ENCODE assay signal across 19 mouse cellular contexts in the genomic region with DNA sequence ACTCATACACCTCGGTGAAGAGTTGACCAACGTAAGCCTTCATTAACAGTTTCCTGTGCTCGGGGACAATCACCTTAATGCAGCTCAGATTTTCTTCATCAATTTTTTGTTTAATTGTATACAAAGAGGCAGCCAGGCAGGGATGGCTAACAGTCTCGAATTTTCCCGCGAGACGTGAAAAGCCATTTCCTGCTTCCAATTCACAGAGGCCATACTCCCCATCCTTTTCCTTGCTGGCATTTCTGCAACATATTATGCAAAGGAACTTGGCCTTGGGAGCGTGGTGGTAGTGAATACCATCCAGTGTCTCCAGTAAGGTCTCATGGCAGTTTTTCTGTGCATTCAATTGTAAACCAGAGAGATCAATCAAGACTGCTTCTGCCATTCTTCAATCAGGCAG. TPM values are rescaled to one million over a fixed set of nuclear protein-coding genes. Genes with fewer than 3 reads are reported as not detected.
A peak's percentile ranks its signal among the peaks of the same experiment; 100 is the strongest.
DNase-seq lines count a peak whose midpoint lies in the region; ATAC-seq and TF ChIP-seq lines count a peak whose summit lies in the region.
"Had no signal": no experiment of that assay in that cellular context is flagged by ENCODE, and none has a peak within 500 bp of the region (broad histone marks: within the 10 kb centered on the region; RNA-seq: fewer than 3 reads in every experiment).

No protein-coding gene starts in this region.

- intact Hi-C loops in gastrocnemius, postnatal 14 days (cut with DNase I; ENCODE audit: low total_unique reads), result no loop called here

- TF ChIP-seq EP300 in CH12.LX (IDR thresholded peaks at IDR 0.05; ENCODE audit: low read length), result no peak
- TF ChIP-seq EP300 in liver, embryonic 14.5 days (IDR thresholded peaks at IDR 0.05; ENCODE audit: low read depth), result no peak

- in situ Hi-C loops in CH12.LX (cut with MboI; ENCODE audit: low pct_ligation_motif_present, low pct_unique_long_range_greater_than_20kb, low sequenced_read_pairs), result loop anchor here (5.0 kb wide), 1 partner anchor 107 kb away; no protein-coding TSS in a partner anchor

- peak overlapping the region; percentile 96 for H3K9ac ChIP-seq in CH12.LX (ENCODE audit: insufficient read depth, low read depth)
- no peak overlapping the region for H3K9ac ChIP-seq in liver, embryonic 14.5 days (replicated peaks)
- H3K9ac ChIP-seq: embryonic facial prominence, embryonic 13.5 days; forebrain, embryonic 12.5 days; forebrain, postnatal 0 days; heart, embryonic 15.5 days; hindbrain, embryonic 13.5 days had no signal

- no peak for TF ChIP-seq CTCF in CH12.LX (conservative IDR thresholded peaks at IDR 0.05 in 1 of 2, IDR thresholded peaks at IDR 0.05 in 1 of 2; ENCODE audit: low read depth in 2 of 2, low read length in 2 of 2)
- no peak for TF ChIP-seq CTCF in liver, embryonic 14.5 days (IDR thresholded peaks at IDR 0.05; ENCODE audit: low read depth)

- H3K4me2 ChIP-seq in CH12.LX (ENCODE audit: insufficient read depth, low read depth, poor library complexity, severe bottlenecking), result peak overlapping the region; percentile 98
- peak overlapping the region; percentile 6; the same call in 1 of the 2 replicates for H3K4me2 ChIP-seq in liver, embryonic 14.5 days (ENCODE audit: low read depth)
- H3K4me2 ChIP-seq: forebrain, embryonic 12.5 days; hindbrain, embryonic 13.5 days had no signal

- no peaks in the 10 kb centered on the region for H3K27me3 ChIP-seq in CH12.LX (replicated peaks)
- H3K27me3 ChIP-seq in liver, embryonic 14.5 days (ENCODE audit: control insufficient read depth, insufficient read depth, low read length), result no peaks in the 10 kb centered on the region
- H3K27me3 ChIP-seq: embryonic facial prominence, embryonic 13.5 days; heart, embryonic 15.5 days had no signal

- no peaks in the 10 kb centered on the region for H3K9me3 ChIP-seq in CH12.LX (replicated peaks; ENCODE audit: low read length)
- no peaks in the 10 kb centered on the region for H3K9me3 ChIP-seq in liver, embryonic 14.5 days (ENCODE audit: control insufficient read depth, low read length)
- H3K9me3 ChIP-seq: embryonic facial prominence, embryonic 13.5 days; forebrain, embryonic 12.5 days; heart, embryonic 15.5 days; hindbrain, embryonic 13.5 days had no signal

- H3K79me2 ChIP-seq in CH12.LX (replicated peaks; ENCODE audit: control insufficient read depth, extremely low read depth, insufficient read depth, poor library complexity, severe bottlenecking), result peaks cover 11% of the 10 kb centered on the region
- H3K79me2 ChIP-seq in macrophage (ENCODE audit: inconsistent target), result peaks cover 34% of the 10 kb centered on the region

- DNase-seq in A20 (ENCODE audit: low read depth, low spot score) (peak; percentile 71), CH12.LX (ENCODE audit: extremely low read depth) (peak; percentile 75)
- DNase-seq in liver, embryonic 14.5 days (ENCODE audit: low read depth in 3 of 3, low spot score in 3 of 3), result no peak
- no peak for DNase-seq in gastrocnemius, postnatal 14 days
- DNase-seq in ovary, postnatal 10 days (ENCODE audit: low spot score), result no peak
- no peak for DNase-seq in thymus, postnatal 0 days (ENCODE audit: low spot score)
- DNase-seq: cerebellum, adult 18-20 months; cerebellum, adult 9-11 months; cerebellum, postnatal 36 days; forebrain, postnatal 0 days; heart, postnatal 14 days had no signal

- 68% methylated on average over 8 of the region's 8 CpGs for WGBS in liver, embryonic 14.5 days (ENCODE audit: insufficient replicate concordance)
- WGBS in macrophage (ENCODE audit: missing documents), result 69% methylated on average over 8 of the region's 8 CpGs

- H3K36me3 ChIP-seq in CH12.LX (replicated peaks in 1 of 2; ENCODE audit: control insufficient read depth in 1 of 2, insufficient read depth in 1 of 2, low read length in 1 of 2) (peaks cover 18 to 27% of the 10 kb centered on the region in 2 experiments), macrophage (ENCODE audit: inconsistent target) (peaks cover 28% of the 10 kb centered on the region)
- no peaks in the 10 kb centered on the region for H3K36me3 ChIP-seq in liver, embryonic 14.5 days (replicated peaks; ENCODE audit: control insufficient read depth, insufficient read depth, low read depth)
- H3K36me3 ChIP-seq: embryonic facial prominence, embryonic 13.5 days; forebrain, embryonic 12.5 days; heart, embryonic 15.5 days; hindbrain, embryonic 13.5 days had no signal

- no peak for TF ChIP-seq RAD21 in CH12.LX (IDR thresholded peaks at IDR 0.05; ENCODE audit: low read depth, low read length)

- ATAC-seq in liver, embryonic 14.5 days (ENCODE audit: insufficient read depth), result no peak
- ATAC-seq: CD4-positive, CD25-positive, alpha-beta regulatory T cell, adult 4 months; forebrain, postnatal 0 days; hindbrain, postnatal 0 days had no signal

- dilution Hi-C loops in CH12.LX (cut with MboI; ENCODE audit: extremely low pct_ligation_motif_present, extremely low pct_unique_long_range_greater_than_20kb, low sequenced_read_pairs), result no loop called here

- TF ChIP-seq POLR2A in CH12.LX (IDR thresholded peaks at IDR 0.05; ENCODE audit: low read depth, low read length), result no peak

- H3K27ac ChIP-seq in CH12.LX (ENCODE audit: insufficient read depth, low read depth) (peak overlapping the region; percentile 79), macrophage (peak overlapping the region; percentile 82)
- H3K27ac ChIP-seq in liver, embryonic 14.5 days, result no peak overlapping the region
- H3K27ac ChIP-seq: embryonic facial prominence, embryonic 13.5 days; forebrain, embryonic 12.5 days; heart, embryonic 15.5 days; hindbrain, embryonic 13.5 days; hindbrain, postnatal 0 days had no signal

- peaks cover 10 to 43% of the 10 kb centered on the region in 2 experiments for H3K4me1 ChIP-seq in CH12.LX (ENCODE audit: control insufficient read depth in 1 of 2, insufficient read depth in 2 of 2)
- peaks cover 0 to 12% of the 10 kb centered on the region in 2 experiments; a peak in 3 of 4 replicates for H3K4me1 ChIP-seq in liver, embryonic 14.5 days (replicated peaks; ENCODE audit: control insufficient read depth in 2 of 2, insufficient read depth in 2 of 2, low read length in 1 of 2)
- H3K4me1 ChIP-seq: forebrain, embryonic 12.5 days had no signal

- H3K4me3 ChIP-seq in CH12.LX (replicated peaks in 1 of 3; ENCODE audit: low read depth in 2 of 3, low read length in 2 of 3, poor library complexity in 1 of 3) (peak overlapping the region; percentile 34 to 79 (median 79)), macrophage (ENCODE audit: inconsistent target) (peak overlapping the region; percentile 85; the same call in 1 of the 2 replicates)
- H3K4me3 ChIP-seq in liver, embryonic 14.5 days (ENCODE audit: insufficient read depth in 1 of 2, low read depth in 2 of 2, low read length in 2 of 2), result no peak overlapping the region
- H3K4me3 ChIP-seq: forebrain, embryonic 12.5 days; hindbrain, embryonic 13.5 days had no signal

TF ChIP-seq in CH12.LX, 34 proteins besides CTCF, POLR2A, EP300 and RAD21:
- peak; percentile 45; the same call in 1 of the 2 replicates for TF ChIP-seq ELF1 (IDR thresholded peaks at IDR 0.05; ENCODE audit: low read depth, low read length)
- TF ChIP-seq POLR2AphosphoS2 (IDR thresholded peaks at IDR 0.05; ENCODE audit: low read depth, low read length), result no peak
- no peak for TF ChIP-seq KAT2A (IDR thresholded peaks at IDR 0.05; ENCODE audit: insufficient replicate concordance, low read length)
- peak; percentile 89 for TF ChIP-seq CHD2 (IDR thresholded peaks at IDR 0.05; ENCODE audit: low read length)

RNA-seq across cellular contexts. Expression of a gene that starts 1.6 kb away (rescaled TPM):
- 4.7 and 5.0 TPM in 2 replicates for total RNA-seq in CH12.LX (2012; rRNA removed)
- total RNA-seq in CH12.LX (2014; rRNA removed), result 21.8 and 22.3 TPM in 2 replicates
- 11.4 and 11.6 TPM in 2 replicates for polyA plus RNA-seq in CH12.LX (2012; ENCODE audit: insufficient read length, low read depth)
- polyA plus RNA-seq in liver, embryonic 14.5 days (2012; rRNA removed), result 0.57 and 0.75 TPM in 2 replicates
- polyA plus RNA-seq in liver, embryonic 14.5 days (2014; fragmentation: Nextera tagmentation; extraction: Ambion mirVana), result 1.4 and 1.8 TPM in 2 replicates
- total RNA-seq in macrophage (2018; cell fraction: chromatin; rRNA removed), result 1 to 10 TPM in 24 of 26 experiments, under 1 TPM in 1, not detected in 1; 0.83 to 4.4 (median 2.4) TPM
- 1 to 10 TPM; 1.5 to 4.3 (median 2.5) TPM for total RNA-seq in macrophage (2018; cell fraction: cytosol; rRNA removed)
- 1 to 10 TPM in 22 of 26 experiments, under 1 TPM in 4; 0.63 to 7.0 (median 2.2) TPM for total RNA-seq in macrophage (2018; cell fraction: nucleus; rRNA removed)
- polyA plus RNA-seq in macrophage (2018), result 1.9 to 14.8 TPM (median 5.5 TPM) in 3 replicates
- under 1 TPM; 0.73 to 0.88 TPM for total RNA-seq in gastrocnemius, postnatal 14 days (2021)
- polyA plus RNA-seq in thymus, postnatal 0 days (2015; fragmentation: Nextera tagmentation; extraction: Ambion mirVana), result 4.9 and 5.1 TPM in 2 replicates
- total RNA-seq: MEL had no signal

RNA-seq across cellular contexts. Expression of a gene that starts 1.7 kb away (rescaled TPM):
- total RNA-seq in CH12.LX (2012; rRNA removed) (19.2 and 27.1 TPM in 2 replicates), CH12.LX (2014; rRNA removed) (39.5 and 45.2 TPM in 2 replicates)
- polyA plus RNA-seq in CH12.LX (2012; ENCODE audit: insufficient read length, low read depth) (42.3 and 42.7 TPM in 2 replicates), macrophage (2018) (77.8 to 162 TPM (median 129 TPM) in 3 replicates)
- polyA plus RNA-seq in liver, embryonic 14.5 days (2012; rRNA removed), result 4.8 and 5.3 TPM in 2 replicates
- 4.0 TPM in 2 replicates for polyA plus RNA-seq in liver, embryonic 14.5 days (2014; fragmentation: Nextera tagmentation; extraction: Ambion mirVana)
- 1,000 to 10,000 TPM in 14 of 26 experiments, 100 to 1,000 TPM in 12; 469 to 2,639 (median 1,159) TPM for total RNA-seq in macrophage (2018; cell fraction: chromatin; rRNA removed)
- total RNA-seq in macrophage (2018; cell fraction: cytosol; rRNA removed), result 100 to 1,000 TPM; 141 to 404 (median 269) TPM
- total RNA-seq in macrophage (2018; cell fraction: nucleus; rRNA removed), result 1,000 to 10,000 TPM in 12 of 26 experiments, 100 to 1,000 TPM in 14; 321 to 1,955 (median 905) TPM
- total RNA-seq in gastrocnemius, postnatal 14 days (2021), result 1 to 10 TPM; 1.2 to 2.1 TPM
- polyA plus RNA-seq in thymus, postnatal 0 days (2015; fragmentation: Nextera tagmentation; extraction: Ambion mirVana), result 16.2 and 17.1 TPM in 2 replicates
- total RNA-seq: MEL had no signal

Comparison
In these comparisons a context has a peak if more than half of its experiments do, and no peak if none do; other contexts are left out.
1. DNase-seq: peak in A20 (single experiment) and CH12.LX (single experiment); none in liver, embryonic 14.5 days (0 of 3), gastrocnemius, postnatal 14 days (single experiment), ovary, postnatal 10 days (single experiment) and thymus, postnatal 0 days (single experiment).
2. H3K4me3 ChIP-seq: peak in CH12.LX (3 of 3) and macrophage (single experiment); none in liver, embryonic 14.5 days (0 of 2).